Mouse (Mus musculus): ENCODE results near the gene Camkmt.

Gene Camkmt

GRCm38 (mm10) chr17:85308566-85308965, 218.2 kb downstream of the Camkmt start:
- DNase-seq = peak; percentile 37

- DNase-seq = peak; percentile 35
These were observed 218.7 kb downstream of the Camkmt start for GRCm38 (mm10) chr17:85309046-85309445.

GRCm38 (mm10) chr17:85311348-85311747, 221.0 kb downstream of the Camkmt start:
- DNase-seq = no peak

- DNase-seq = no peak
These were observed 228.0 kb downstream of the Camkmt start for GRCm38 (mm10) chr17:85318401-85318800.

GRCm38 (mm10) chr17:85319779-85320300, 229.5 kb downstream of the Camkmt start:
- no peak for DNase-seq

GRCm38 (mm10) chr17:85328901-85329300, 238.5 kb downstream of the Camkmt start:
- no peak for DNase-seq

GRCm38 (mm10) chr17:85335464-85335863, 245.1 kb downstream of the Camkmt start:
- no peak for DNase-seq

GRCm38 (mm10) chr17:85337666-85338065, 247.3 kb downstream of the Camkmt start:
- peak; percentile 35 for DNase-seq

GRCm38 (mm10) chr17:85341134-85341700, 250.9 kb downstream of the Camkmt start:
- no peak for DNase-seq

GRCm38 (mm10) chr17:85342471-85342870, 252.1 kb downstream of the Camkmt start:
- peak; percentile 41 for DNase-seq

GRCm38 (mm10) chr17:85343435-85343834, 253.1 kb downstream of the Camkmt start:
- no peak for DNase-seq

- peak; percentile 66 for DNase-seq
These were observed 256.3 kb downstream of the Camkmt start for GRCm38 (mm10) chr17:85346701-85347100.

- DNase-seq = no peak
These were observed 259.1 kb downstream of the Camkmt start for GRCm38 (mm10) chr17:85349331-85349935.

- DNase-seq = no peak
These were observed 260.9 kb downstream of the Camkmt start for GRCm38 (mm10) chr17:85351301-85351700.

GRCm38 (mm10) chr17:85352731-85353130, 262.4 kb downstream of the Camkmt start:
- no peak for DNase-seq

GRCm38 (mm10) chr17:85353191-85353590, 262.8 kb downstream of the Camkmt start:
- DNase-seq = no peak

- no peak for DNase-seq
These were observed 263.3 kb downstream of the Camkmt start for GRCm38 (mm10) chr17:85353636-85354035.

GRCm38 (mm10) chr17:85355356-85355755, 265.0 kb downstream of the Camkmt start:
- DNase-seq = no peak

- DNase-seq = no peak
These were observed 270.7 kb downstream of the Camkmt start for GRCm38 (mm10) chr17:85361006-85361405.

GRCm38 (mm10) chr17:85367319-85367718, 277.0 kb downstream of the Camkmt start:
- DNase-seq = no peak

- DNase-seq = peak; percentile 39
These were observed 278.4 kb downstream of the Camkmt start for GRCm38 (mm10) chr17:85368776-85369175.

GRCm38 (mm10) chr17:85372076-85372475, 281.7 kb downstream of the Camkmt start:
- no peak for DNase-seq

GRCm38 (mm10) chr17:85372523-85372922, 282.2 kb downstream of the Camkmt start:
- DNase-seq = no peak

GRCm38 (mm10) chr17:85374100-85374833, 283.9 kb downstream of the Camkmt start:
- DNase-seq = no peak

All from cerebellum, adult 9-11 months (tissue).